Mouse (Mus musculus) T-cell, adult 2 months (primary cell): ENCODE results near the gene Acad11.

Experiments
- DNase-seq: peaks from one replicate; pipeline ENCODE4 v3.0.0; 2022; ENCODE audit warnings: low spot score

Acad11 gene

DNA sequence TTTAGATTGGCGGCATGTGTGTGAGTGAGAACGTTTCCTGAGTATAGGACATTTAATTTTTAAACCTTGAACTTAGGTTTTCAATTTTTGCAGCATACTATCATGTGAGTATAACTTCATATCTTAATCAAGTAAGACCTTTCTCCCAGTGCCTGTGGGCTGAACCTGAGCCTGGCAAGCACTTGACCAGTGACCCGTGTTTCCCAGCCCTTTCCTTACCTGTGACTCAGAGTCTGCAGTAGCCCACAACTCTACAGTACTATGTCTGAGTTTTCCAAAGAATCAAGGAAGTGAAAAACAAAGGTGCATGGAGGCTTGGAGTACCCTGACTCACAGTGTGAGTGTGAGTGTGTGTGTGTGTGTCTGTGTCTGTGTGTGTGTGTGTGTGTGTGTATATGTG is 16.9 kb downstream of the Acad11 start:
- DNase-seq, result no peak

DNA sequence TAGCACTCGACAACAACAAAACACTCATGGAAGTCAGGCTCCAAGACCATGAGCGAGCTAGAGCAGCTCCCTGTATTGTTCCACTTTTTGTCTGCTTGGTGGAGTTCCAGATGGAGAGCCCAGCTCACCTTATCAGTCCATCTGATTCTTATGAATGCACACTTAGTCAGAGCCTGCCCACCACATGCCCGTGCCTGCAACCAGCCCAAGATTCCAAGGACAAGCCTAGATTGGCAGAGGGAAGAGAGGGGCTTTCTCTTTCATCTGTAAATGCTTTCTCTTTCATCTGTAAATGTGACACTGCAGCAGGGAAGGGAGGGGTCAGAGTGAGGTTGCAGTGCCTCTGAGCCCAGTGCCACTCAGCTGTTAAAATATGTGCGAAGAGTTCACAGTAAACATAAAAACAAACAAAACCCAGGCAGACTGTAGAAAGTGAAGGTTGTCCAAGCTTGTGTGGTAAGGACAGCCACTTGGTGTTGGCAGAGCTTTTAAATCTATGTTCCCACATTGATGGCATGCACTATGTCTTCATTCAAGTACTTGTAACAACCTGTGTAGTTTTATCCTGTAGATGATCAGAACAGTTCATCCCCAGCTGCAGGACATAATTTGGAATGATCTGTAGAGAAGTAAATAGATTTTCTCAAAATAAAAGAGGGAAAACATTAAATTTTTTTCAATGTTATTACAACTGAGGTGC is 22.7 kb downstream of the Acad11 start:
- no peak for DNase-seq

DNA sequence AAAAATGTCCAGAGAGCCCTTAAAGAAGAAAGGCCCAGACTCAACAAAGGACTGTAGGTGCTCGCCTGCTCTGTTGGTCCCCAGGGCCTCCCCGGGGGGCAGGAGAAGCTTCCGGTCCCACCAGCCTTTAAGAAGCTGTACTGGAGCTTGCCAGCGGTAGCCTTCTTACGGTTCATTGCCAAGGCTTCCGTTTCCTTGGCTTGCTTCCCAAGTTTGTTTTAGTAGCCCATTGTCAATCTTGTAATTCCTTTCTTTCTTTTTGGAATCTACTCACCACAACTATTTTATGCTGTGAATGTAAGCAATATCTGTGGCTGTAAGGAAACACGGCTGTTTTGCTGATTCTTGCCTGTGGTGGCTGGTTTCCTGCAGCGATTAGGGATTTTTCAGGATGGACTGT is 25.4 kb downstream of the Acad11 start:
- DNase-seq, result no peak

DNA sequence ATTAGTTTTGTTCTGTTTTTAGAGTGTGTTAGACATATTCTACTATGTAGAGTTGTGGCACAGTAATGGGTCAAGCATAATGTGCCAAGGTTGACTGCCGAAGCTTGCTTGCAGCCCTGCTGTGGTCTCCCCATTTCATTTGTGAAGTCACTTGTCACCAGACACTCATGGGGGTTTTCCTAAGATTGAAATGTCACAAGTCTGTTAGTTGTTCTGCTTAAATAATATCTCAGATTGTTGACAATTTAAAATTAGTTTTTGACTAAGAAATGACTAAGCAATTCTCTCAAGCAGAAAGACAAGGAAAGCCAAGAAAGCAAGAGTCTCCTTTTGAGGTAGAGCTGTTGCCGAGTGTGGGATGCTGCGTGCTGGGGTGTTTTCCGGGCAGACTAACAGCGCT is 29.8 kb downstream of the Acad11 start:
- DNase-seq, result no peak

DNA sequence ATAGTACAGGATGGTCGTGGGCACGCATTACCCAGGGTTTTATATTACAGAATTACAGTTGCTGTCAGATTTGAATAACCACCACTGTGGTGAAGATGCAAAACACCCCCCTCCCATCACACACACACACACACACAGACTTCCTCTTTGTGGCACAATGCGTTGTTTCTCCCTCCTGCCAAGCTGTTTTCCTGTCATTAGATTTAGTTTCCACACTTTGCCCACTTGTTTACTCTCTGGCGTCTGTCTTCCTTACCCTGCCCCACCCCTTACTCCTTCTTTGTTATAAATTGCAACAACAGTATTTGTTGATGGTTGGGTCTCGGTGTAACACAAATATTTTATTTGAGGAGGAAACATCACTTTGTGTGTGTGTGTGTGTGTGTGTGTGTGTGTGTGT is 35.1 kb downstream of the Acad11 start:
- DNase-seq, result no peak

DNA sequence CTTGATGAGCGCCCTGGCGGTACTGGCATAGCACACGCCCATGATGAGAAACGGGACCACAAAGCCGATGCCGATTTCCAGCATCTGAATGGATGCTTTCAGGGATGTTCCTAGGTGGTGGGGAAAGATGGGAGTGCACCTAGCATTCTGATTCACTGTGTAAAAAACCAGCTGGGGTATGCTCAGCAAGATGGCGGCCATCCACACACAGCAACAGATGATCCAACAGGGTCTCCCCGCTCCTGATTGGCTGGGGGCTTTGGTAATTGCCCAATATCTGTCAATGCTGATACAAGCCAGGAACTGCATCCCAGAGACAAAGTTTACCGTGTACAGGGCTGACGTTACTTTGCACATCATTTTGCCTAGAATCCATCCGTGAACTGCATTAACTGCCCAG is 35.9 kb downstream of the Acad11 start:
- DNase-seq, result no peak

DNA sequence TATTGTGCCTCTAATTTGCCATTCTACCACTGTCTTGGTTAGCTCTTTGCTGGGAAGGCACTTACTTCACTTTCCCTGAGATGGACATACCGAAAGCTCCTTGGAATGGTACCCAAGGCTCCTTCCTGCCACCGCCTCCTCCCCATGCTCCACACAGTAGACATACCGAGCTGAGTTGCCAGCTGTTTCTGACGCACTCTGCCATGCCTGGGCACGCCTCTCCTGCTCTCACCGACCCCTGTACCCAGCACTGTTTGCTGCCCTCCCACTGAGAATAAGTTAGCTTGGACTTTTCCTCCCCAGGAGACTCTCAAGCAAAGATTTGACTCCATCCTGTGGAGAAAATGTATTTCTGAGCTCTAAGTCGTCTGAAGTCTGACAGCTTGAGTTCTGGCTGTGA is 37.6 kb downstream of the Acad11 start:
- no peak for DNase-seq

DNA sequence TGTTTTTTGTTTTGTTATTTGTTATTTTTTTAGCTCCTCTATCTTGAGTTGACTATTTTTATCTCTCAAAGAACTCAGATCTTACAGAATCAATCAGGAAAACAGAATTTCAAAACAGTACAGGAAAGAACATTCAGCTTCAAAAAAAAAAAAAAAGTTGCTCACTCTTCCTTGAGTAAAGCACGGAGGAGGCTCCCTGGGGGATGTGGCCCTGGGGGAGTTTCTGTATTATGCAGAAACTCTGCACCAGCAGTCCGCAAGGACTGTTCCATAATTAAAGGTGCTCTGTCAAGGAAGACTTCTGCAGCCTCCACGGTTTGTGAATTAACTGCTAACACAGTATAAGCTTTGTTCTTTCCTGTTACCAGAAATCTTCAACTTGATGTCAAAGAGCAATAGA is 38.3 kb downstream of the Acad11 start:
- no peak for DNase-seq

DNA sequence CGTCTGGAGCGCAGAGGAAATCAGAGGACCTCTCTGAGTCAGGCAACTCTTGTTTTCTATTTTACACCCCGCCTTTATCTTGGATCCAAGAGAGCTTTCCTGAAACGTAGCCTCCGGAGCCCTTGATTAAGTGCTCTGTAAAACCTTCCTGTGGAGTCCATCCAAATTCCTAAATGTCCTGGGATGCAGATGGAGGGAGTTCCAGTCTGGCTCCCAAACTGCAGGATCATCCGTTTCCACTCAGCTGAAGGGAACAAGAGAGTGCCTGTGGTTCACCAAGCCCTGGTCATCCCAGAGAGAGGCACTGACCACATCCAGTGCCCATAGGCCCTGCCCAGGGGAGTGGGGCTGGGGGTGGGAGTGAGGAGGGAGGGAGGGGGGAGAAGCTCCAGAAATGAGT is 39.1 kb downstream of the Acad11 start:
- no peak for DNase-seq

DNA sequence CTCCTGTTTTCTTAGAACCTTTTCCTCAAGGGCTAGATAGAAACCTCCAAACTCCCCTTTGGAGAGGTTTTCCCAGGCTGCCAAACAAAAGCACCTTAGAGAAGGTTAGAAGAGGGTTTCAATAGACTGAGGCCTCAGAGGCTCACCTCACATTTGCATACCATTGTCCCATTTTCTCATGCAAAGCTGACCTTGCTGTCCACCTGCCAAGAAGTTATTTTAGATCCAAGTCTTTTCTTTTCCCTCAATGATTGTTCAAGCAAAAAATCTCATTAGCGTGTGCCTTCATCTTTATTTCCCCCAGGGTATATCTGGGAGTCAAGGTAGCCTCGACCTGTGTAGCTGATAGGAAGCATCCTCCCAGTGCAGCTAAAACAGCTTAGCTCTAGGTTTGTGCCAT is 39.7 kb downstream of the Acad11 start:
- DNase-seq, result no peak

DNA sequence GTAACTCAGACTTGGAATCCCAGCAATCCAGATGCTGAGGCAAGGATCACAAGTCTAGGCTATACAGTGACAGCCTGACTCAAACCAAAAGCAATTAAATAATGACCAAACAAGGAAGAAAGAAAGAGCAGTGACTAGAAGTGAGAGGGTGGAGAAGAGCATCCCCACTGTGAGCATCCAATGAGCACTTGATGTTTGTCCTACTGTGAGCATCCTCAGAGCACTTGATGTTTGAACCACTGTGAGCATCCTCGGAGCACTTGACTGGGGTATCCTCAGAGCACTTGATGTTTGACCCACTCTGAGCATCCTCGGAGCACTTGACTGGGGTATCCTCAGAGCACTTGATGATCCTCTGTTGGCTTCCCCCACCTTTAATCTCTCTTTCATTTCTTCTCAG is 41.8 kb downstream of the Acad11 start:
- no peak for DNase-seq

DNA sequence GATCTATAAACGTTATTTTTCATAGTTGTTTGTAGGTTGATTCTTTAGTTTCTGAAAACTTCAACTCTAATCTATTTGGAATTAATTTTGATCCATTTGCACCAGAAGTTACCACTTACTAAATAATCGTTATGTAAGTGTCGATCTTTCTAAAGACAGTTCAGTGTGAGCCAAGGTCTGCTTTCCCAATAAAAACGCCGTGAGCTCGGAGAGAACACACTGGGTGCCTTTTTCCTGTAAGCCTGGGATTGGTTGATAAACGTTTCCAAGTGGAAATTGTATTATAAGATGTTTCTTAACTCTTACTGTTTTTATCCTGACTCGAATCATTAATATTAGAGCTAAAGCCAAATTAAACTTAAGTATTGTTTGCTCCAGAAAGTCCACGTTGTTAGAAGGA is 43.8 kb downstream of the Acad11 start:
- no peak for DNase-seq

DNA sequence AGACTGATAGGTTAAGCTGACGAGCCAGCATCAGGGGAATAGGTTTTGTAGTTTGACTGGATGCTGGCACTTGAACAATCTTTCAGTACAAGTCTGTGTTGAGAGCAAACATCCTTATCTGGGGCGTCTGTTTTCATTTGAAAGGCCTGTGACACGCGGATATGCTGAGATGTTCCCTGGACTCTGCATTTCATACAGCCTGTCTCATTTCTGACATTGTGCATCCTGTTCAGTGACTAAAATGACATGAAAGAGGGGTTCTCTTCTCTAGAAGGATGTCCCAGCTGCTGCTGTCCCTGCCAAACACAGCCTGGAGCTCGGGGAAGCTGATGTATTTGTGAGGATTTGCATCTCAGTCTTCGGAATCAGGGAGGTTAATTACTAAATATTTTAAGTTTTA is 44.3 kb downstream of the Acad11 start:
- DNase-seq, result no peak

DNA sequence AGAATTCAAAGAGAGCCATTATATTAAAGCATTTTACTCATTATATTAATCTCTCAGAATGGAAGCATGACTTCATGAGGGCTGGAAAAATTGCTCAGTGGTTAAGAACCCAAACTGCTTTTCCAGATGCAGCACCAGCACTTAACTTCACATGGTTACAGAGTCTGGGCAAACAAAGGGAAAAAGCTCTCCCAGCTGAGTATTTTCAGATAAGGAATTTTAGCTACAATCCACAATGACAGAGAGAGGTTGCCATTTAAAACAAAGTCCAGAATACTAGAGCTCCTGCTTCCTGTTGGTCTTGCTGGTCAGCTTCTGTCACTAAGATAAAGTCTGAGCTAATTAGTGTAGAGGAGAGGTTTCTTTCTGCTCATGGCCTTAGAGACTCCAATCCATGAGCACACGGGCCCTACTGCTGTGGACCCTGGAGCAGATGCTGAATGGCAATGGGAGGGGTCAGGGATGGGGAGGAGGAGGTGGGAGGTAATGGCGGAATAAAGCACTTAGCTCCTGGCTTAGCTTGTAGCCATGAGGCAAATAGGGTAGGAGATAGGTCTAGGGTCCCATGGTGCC is 45.5 kb downstream of the Acad11 start:
- DNase-seq, result no peak

DNA sequence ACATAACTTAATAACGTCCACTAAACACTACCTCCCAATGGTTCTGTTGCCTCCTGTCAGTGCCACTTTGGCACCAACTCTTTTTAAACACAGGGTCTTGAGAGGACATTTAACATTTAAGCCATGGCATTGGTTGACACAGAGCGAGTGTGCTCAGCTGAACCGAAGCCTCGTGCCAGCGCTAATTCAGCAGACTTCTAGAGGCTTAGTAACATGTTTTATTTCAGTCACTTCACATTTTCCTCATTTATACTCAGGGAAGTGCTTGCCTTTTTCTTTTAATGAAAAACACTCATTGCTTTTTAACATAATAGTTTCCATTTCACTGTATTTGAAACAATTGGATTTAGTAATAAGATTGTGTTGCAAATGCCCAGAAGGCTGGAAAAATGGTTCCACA is 46.0 kb downstream of the Acad11 start:
- DNase-seq, result no peak

DNA sequence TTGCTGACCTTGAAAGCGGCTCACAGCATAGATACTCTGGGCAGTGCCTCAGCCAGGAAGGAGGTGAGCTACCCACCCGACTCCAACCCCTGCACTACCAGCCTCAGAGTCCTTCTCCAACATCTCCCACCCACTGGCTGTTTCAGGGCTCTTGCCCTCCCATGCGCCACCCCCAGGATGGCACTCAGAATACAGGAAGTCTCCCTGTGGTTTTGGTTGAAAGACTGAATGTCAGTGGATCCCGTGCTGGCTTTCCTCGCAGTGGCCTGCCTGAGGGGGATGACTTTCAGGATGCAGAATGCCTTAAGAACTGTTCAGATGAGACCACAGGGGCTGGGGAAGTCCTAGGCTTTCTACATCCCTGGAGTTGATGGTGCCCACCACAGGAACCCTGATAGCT is 59.9 kb downstream of the Acad11 start:
- no peak for DNase-seq

DNA sequence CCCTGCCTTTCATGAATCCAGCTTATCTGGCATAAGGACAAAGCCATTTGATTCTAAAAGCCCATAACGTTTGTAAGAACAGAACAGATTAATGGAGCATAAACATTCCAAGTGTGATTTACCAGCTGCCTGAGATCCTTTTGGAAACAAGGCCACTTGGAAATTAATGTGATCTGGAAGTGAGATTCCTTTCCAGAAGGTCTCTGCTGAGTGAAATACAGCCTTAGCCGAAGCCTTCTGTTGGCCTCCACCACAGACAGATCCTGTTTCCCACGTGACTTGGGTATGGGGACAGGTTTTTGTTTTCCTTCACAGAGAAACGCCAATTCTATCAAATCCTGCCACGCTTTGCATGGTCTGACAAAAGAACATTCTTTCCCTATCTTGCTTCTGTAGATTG is 60.4 kb downstream of the Acad11 start:
- no peak for DNase-seq

DNA sequence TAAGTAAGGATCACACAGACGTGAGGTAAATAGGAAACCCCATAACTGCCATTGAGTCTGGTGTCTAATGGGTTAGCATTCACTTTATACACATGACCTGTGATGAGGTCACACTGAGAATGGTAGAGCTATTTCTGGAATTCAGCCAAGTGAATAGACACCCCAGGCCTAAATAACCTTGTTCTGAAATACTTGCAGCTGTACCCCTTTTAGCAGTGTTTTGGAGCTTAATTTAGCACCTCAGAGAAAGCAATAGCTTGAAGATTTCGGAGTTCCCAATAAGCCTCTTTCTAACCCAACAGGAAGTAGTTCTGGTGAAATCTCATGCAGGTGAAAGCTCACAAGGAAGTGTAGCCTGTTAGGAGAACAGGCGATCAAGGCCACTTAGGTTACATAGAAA is 63.7 kb downstream of the Acad11 start, which contains the start of gene Ackr4:
Gene Ackr4 (minus strand): TSS at position 101 of the 400 bp plus-strand sequence.
- no peak for DNase-seq

DNA sequence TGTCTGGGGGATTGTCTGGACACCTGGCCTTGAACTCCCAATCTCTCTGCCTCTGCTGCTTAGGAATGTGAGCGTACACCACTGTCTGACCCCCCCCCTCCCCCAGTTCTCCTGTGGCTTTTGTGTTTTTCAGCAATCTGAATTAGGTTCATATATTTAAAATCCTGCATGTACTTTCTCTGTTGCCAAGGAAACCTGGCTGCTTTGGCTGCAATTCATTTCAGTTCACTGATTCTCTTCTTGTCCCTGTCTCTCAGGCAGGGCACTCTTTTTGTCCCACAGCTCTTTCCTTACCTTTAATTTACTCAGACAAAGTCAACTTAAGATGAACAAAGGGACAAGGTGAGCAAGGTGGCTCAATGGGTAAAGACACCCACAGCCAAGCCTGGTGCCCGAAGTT is 64.9 kb downstream of the Acad11 start:
- DNase-seq, result no peak

DNA sequence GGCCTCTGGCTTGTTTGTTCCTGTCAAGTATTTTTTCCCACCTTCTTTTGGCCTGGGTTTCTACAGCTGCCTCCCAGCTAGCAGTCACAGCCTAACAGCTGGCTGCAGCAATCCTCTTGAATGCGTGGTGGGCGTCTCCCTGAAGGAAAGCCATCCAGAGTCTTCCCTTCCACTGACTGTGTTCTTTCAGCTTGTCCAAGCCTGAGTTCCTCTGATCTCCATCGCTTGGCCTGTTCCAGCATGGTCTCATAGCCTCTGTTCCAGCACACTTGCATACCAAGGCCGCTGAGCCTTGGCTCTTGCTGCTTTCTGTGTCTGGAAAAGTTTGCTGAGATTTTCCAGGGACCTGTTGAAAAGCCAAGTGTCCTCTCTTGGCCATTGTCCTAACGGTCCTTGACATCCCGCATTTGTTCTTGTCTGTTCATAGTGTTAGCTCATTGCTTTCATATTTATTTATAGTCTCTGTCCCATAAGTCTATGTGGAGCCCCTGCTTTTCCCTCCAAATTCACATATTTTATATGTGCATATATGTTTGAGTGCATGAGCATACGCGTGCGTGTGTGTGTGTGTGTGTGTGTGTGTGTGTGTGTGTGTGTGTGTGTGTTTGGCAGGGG is 67.1 kb downstream of the Acad11 start:
- no peak for DNase-seq

DNA sequence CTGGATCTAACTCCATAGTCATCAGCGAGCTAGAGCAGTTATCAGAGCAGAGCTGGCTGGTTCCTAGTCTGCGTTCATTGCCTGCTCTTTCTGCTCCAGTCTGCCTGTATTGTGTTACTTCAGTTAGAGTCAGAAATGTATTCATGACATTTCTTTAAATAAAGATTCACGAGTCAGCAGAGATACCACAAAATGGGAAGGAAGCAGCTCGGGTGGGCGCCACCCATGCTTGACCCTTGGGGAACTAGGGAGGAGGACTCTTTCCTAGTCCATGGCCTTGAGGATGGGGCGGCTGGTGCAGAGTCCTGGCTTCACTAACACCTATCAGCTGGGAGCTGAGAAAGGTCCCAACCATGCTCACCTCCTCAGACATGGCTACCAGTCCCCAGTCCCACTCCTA is 77.2 kb downstream of the Acad11 start:
- no peak for DNase-seq

DNA sequence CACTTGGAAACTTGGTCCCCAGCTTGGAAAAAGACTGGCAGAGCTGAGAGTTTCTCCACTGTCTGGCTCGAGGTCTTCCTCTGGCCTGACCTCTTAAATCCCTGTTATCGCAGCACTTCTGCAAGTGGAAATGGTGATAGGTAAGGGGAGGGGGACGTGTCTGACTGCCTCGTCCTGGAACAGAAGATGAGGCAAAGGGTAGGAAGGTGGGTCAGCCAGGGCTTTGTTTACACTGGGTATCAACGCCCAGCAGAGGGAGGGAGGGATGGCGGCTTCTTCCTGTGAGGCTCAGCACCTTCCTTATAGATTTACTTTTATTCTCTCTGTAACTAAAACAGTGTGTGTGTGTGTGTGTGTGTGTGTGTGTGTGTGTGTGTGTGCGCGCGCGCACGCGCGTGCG is 79.6 kb downstream of the Acad11 start:
- DNase-seq, result no peak

DNA sequence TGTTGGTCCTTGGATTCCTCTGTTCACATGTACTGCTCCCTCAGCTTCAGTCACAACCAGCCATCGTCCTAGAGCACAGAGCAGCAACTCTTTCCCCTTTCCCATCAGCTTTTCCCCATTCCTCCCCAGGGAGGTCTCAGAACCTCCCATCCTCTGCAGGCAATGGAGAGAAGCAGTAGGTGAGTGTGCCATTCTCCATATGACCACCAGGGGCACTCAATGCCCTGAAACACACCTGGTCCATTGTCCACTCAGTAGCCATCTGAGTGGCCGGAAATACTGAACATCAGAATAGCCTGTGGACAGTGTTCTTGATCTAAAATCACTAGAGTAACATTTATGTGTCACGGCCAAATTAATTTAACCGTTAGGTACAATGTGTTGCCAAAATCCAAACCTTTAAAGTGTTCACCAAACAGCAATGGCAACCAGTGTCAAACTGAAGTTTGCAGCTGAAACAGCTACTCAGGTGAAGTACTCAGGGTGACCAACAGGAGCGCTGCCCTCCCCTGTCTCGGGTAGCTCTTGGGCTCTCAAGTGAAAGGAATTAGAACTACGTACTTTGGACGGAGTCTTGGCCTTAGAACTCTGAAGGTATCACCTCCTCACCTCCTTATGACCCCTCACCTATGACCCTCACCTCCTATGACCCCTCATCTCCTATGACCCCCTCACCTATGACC is 81.3 kb downstream of the Acad11 start:
- DNase-seq, result no peak
